Mouse (Mus musculus) MEL (cell line): ENCODE results near the gene Bcas2. TPM values are rescaled to one million over a fixed set of nuclear protein-coding genes. Genes with fewer than 3 reads are reported as not detected.

Experiments used
- DNase-seq: peaks from one replicate; pipeline ENCODE4 v3.0.0; 2011; ENCODE audit warnings: low read depth, low spot score
- H3K27ac ChIP-seq: 2 replicates; pipeline ENCODE4 v1.5.1; 2012; ENCODE audit warnings: low read depth, mild to moderate bottlenecking, control low read depth, low read length, moderate library complexity; ENCODE audit not compliant: control insufficient read depth
- H3K27me3 ChIP-seq, 2 experiments: fragments of 150-350 bp in 1 of 2; sonication (generic) in 1 of 2; 2 replicates each; pipeline ENCODE4 v1.6.1; 2012; ENCODE audit warnings: low read length in 2 of 2, mild to moderate bottlenecking in 2 of 2, improper control_type of control experiment in 1 of 2, moderate library complexity in 1 of 2; ENCODE audit not compliant: insufficient read depth in 2 of 2, control insufficient read depth in 1 of 2
- H3K36me3 ChIP-seq, 2 experiments: 2 replicates each; pipeline ENCODE4 v1.6.1; 2012 to 2014; ENCODE audit warnings: low read length in 2 of 2, improper control_type of control experiment in 1 of 2, inconsistent platforms in 1 of 2, mild to moderate bottlenecking in 1 of 2; ENCODE audit not compliant: insufficient read depth in 2 of 2, control insufficient read depth in 1 of 2
- H3K4me1 ChIP-seq, 2 experiments: fragments of 150-350 bp in 1 of 2; sonication (generic) in 1 of 2; 2 replicates each; pipeline ENCODE4 v1.6.1; 2012; ENCODE audit warnings: low read length in 2 of 2, improper control_type of control experiment in 1 of 2, mild to moderate bottlenecking in 1 of 2; ENCODE audit not compliant: insufficient read depth in 2 of 2, control insufficient read depth in 1 of 2
- H3K4me3 ChIP-seq, 2 experiments: fragments of 150-350 bp in 1 of 2; sonication (generic) in 1 of 2; 2 replicates each; pipeline ENCODE4 v1.5.1; 2012; ENCODE audit warnings: low read depth in 2 of 2, low read length in 2 of 2, mild to moderate bottlenecking in 2 of 2, moderate library complexity in 2 of 2, control low read depth in 1 of 2, improper control_type of control experiment in 1 of 2; ENCODE audit not compliant: control insufficient read depth in 1 of 2, insufficient read depth in 1 of 2
- H3K79me2 ChIP-seq: 2 replicates; pipeline ENCODE4 v1.6.1; 2012; ENCODE audit warnings: mild to moderate bottlenecking, low read length, moderate library complexity; ENCODE audit not compliant: control insufficient read depth, poor library complexity, insufficient read depth
- H3K9ac ChIP-seq: 2 replicates; pipeline ENCODE4 v1.6.1; 2012; ENCODE audit warnings: low read depth, mild to moderate bottlenecking, control low read depth, low read length, moderate library complexity; ENCODE audit not compliant: control insufficient read depth, poor library complexity, severe bottlenecking
- H3K9me3 ChIP-seq: fragments of 150-350 bp; sonication (generic); replicated peaks from 2 replicates; pipeline ENCODE4 v1.6.1; 2012; ENCODE audit warnings: mild to moderate bottlenecking, low read length, improper control_type of control experiment, moderate library complexity; ENCODE audit not compliant: insufficient read depth
- CTCF ChIP-seq, 3 experiments: IDR thresholded peaks in 2 of 3; conservative IDR thresholded peaks in 1 of 3; 2 replicates each; pipeline ENCODE4 v1.5.1; 2011 to 2012; ENCODE audit warnings: low read length in 3 of 3, low read depth in 2 of 3, mild to moderate bottlenecking in 2 of 3, improper control_type of control experiment in 1 of 3, inconsistent platforms in 1 of 3, mixed read lengths in 1 of 3, moderate library complexity in 1 of 3; ENCODE audit not compliant: control insufficient read depth in 1 of 3, insufficient read depth in 1 of 3, poor library complexity in 1 of 3, severe bottlenecking in 1 of 3
- EP300 ChIP-seq, 2 experiments: IDR thresholded peaks; 2 replicates each; pipeline ENCODE4 v1.6.1; 2011; ENCODE audit warnings: improper control_type of control experiment in 2 of 2, low read length in 2 of 2, low read depth in 1 of 2, mild to moderate bottlenecking in 1 of 2
- ETS1 ChIP-seq: IDR thresholded peaks from 2 replicates; pipeline ENCODE4 v1.6.1; 2012; ENCODE audit warnings: low read depth, mild to moderate bottlenecking, inconsistent platforms, low read length, improper control_type of control experiment, moderate library complexity
- GABPA ChIP-seq: IDR thresholded peaks from 2 replicates; pipeline ENCODE4 v1.6.1; 2012; ENCODE audit warnings: low read depth, mild to moderate bottlenecking, inconsistent platforms, low read length, improper control_type of control experiment, moderate library complexity
- JUND ChIP-seq: IDR thresholded peaks from 2 replicates; pipeline ENCODE4 v1.6.1; 2011; ENCODE audit warnings: low read depth, mild to moderate bottlenecking, improper control_type of control experiment, low read length
- KAT2A ChIP-seq: conservative IDR thresholded peaks from 2 replicates; pipeline ENCODE4 v1.6.1; 2012; ENCODE audit warnings: low read depth, low read length, improper control_type of control experiment, inconsistent platforms
- MAFK ChIP-seq: IDR thresholded peaks from 2 replicates; pipeline ENCODE4 v1.6.1; 2011; ENCODE audit warnings: low read depth, mild to moderate bottlenecking, low read length, improper control_type of control experiment, borderline replicate concordance
- MAX ChIP-seq: IDR thresholded peaks from 2 replicates; pipeline ENCODE4 v1.6.1; 2011; ENCODE audit warnings: low read length, improper control_type of control experiment
- MAZ ChIP-seq: IDR thresholded peaks from 2 replicates; pipeline ENCODE4 v1.6.1; 2012; ENCODE audit warnings: low read depth, mild to moderate bottlenecking, inconsistent platforms, low read length, improper control_type of control experiment
- MEF2A ChIP-seq: IDR thresholded peaks from 2 replicates; pipeline ENCODE4 v1.6.1; 2014; ENCODE audit warnings: low read depth, mild to moderate bottlenecking, inconsistent platforms, low read length, improper control_type of control experiment; ENCODE audit not compliant: poor library complexity, insufficient replicate concordance, severe bottlenecking; ENCODE audit errors: extremely low read depth
- MXI1 ChIP-seq: IDR thresholded peaks from 2 replicates; pipeline ENCODE4 v1.6.1; 2011; ENCODE audit warnings: mild to moderate bottlenecking, low read depth, low read length, improper control_type of control experiment
- MYC ChIP-seq: IDR thresholded peaks from 2 replicates; pipeline ENCODE4 v1.6.1; 2011; ENCODE audit warnings: low read depth, mild to moderate bottlenecking, low read length, improper control_type of control experiment, moderate library complexity
- NRF1 ChIP-seq: IDR thresholded peaks from 2 replicates; pipeline ENCODE4 v1.6.1; 2014; ENCODE audit warnings: low read depth, mild to moderate bottlenecking, inconsistent platforms, low read length, improper control_type of control experiment, moderate library complexity; ENCODE audit not compliant: poor library complexity, insufficient read depth, severe bottlenecking
- POLR2AphosphoS2 ChIP-seq: IDR thresholded peaks from 2 replicates; pipeline ENCODE4 v1.6.1; 2011; ENCODE audit warnings: low read length, improper control_type of control experiment
- POLR2AphosphoS5 ChIP-seq: IDR thresholded peaks from 2 replicates; pipeline ENCODE4 v1.6.1; 2012; ENCODE audit warnings: low read depth, borderline replicate concordance, mild to moderate bottlenecking, inconsistent platforms, low read length, moderate library complexity, mixed read lengths
- RAD21 ChIP-seq: IDR thresholded peaks from 2 replicates; pipeline ENCODE4 v1.6.1; 2011; ENCODE audit warnings: mild to moderate bottlenecking, low read depth, low read length, improper control_type of control experiment
- SMC3 ChIP-seq: IDR thresholded peaks from 2 replicates; pipeline ENCODE4 v1.6.1; 2011; ENCODE audit warnings: low read depth, low read length, improper control_type of control experiment
- TAL1 ChIP-seq: IDR thresholded peaks from 2 replicates; pipeline ENCODE4 v1.6.1; 2012; ENCODE audit warnings: mild to moderate bottlenecking, inconsistent platforms, low read length, moderate library complexity, mixed read lengths
- TCF12 ChIP-seq: IDR thresholded peaks from 2 replicates; pipeline ENCODE4 v1.6.1; 2014; ENCODE audit warnings: low read depth, mild to moderate bottlenecking, inconsistent platforms, low read length, improper control_type of control experiment, moderate library complexity
- USF1 ChIP-seq: IDR thresholded peaks from 2 replicates; pipeline ENCODE4 v1.6.1; 2014; ENCODE audit warnings: low read depth, mild to moderate bottlenecking, inconsistent platforms, low read length, improper control_type of control experiment, moderate library complexity
- ZKSCAN1 ChIP-seq: IDR thresholded peaks from 2 replicates; pipeline ENCODE4 v1.6.1; 2012; ENCODE audit warnings: low read depth, mild to moderate bottlenecking, inconsistent platforms, low read length, improper control_type of control experiment, moderate library complexity
- polyA plus RNA-seq, 2 experiments: library from polyadenylated mRNA; stranded (reverse) in 1 of 2; unstranded in 1 of 2; fragments of >175 nt in 1 of 2; fragments of >200 nt in 1 of 2; gene quantifications; 2 replicates each; pipeline versions ENCODE4 v1.2.1 to v1.2.4; 2012; ENCODE audit warnings: low replicate concordance in 2 of 2, low read depth in 1 of 2; ENCODE audit not compliant: insufficient read length in 2 of 2, insufficient read depth in 1 of 2, missing spikeins in 1 of 2
- total RNA-seq: library from RNA; depleted of rRNA; stranded (reverse); fragments of 300-350 nt; gene quantifications from 2 replicates; pipeline ENCODE4 v1.2.3, GENCODE M21; 2012

The Bcas2 gene
- total and polyA plus RNA-seq, 3 experiments = 117 to 166 TPM; not detected in 1

- DNase-seq = no peak
- no peaks in the 10 kb centered on the region for H3K79me2 ChIP-seq
- no peak overlapping the region for H3K27ac ChIP-seq
- H3K4me3 ChIP-seq = no peak overlapping the region
- H3K4me1 ChIP-seq = peaks cover 9 to 19% of the 10 kb centered on the region in 2 experiments
- no peaks in the 10 kb centered on the region for H3K27me3 ChIP-seq
- no peak overlapping the region for H3K9ac ChIP-seq
- peaks cover 0 to 17% of the 10 kb centered on the region in 2 experiments; a peak in 3 of 4 replicates for H3K36me3 ChIP-seq
- H3K9me3 ChIP-seq = no peaks in the 10 kb centered on the region
- TF ChIP-seq ZKSCAN1 (no peak), MXI1 (no peak), MAX (no peak), ETS1 (no peak), RAD21 (no peak), MEF2A (no peak), POLR2AphosphoS5 (no peak), SMC3 (no peak), POLR2AphosphoS2 (no peak), MYC (no peak), GABPA (no peak), EP300 (IDR thresholded peaks at IDR 0.05; ENCODE audit: low read depth in 1 of 2, low read length in 2 of 2) (no peak), KAT2A (no peak), CTCF (IDR thresholded peaks at IDR 0.05 in 2 of 3, conservative IDR thresholded peaks at IDR 0.05 in 1 of 3; ENCODE audit: control insufficient read depth in 1 of 3, insufficient read depth in 1 of 3, low read depth in 2 of 3, low read length in 3 of 3, poor library complexity in 1 of 3, severe bottlenecking in 1 of 3) (no peak)
These were observed 44.3 kb upstream of the Bcas2 start for GRCm38 (mm10) chr3:103127177-103127576.

GRCm38 (mm10) chr3:103127721-103128120 is 43.7 kb upstream of the Bcas2 start:
- H3K4me3 ChIP-seq = no peak overlapping the region

GRCm38 (mm10) chr3:103128251-103128650 is 43.2 kb upstream of the Bcas2 start:
- Histone ChIP-seq H3K4me1 (peaks cover 9 to 19% of the 10 kb centered on the region in 2 experiments), H3K27me3 (no peaks in the 10 kb centered on the region), H3K27ac (no peak overlapping the region), H3K4me3 (no peak overlapping the region), H3K79me2 (no peaks in the 10 kb centered on the region), H3K9ac (no peak overlapping the region), H3K9me3 (no peaks in the 10 kb centered on the region), H3K36me3 (peaks cover 0 to 17% of the 10 kb centered on the region in 2 experiments; a peak in 3 of 4 replicates)
- TF ChIP-seq MAX (no peak), MAFK (no peak), USF1 (no peak), TCF12 (no peak), POLR2AphosphoS2 (no peak), JUND (no peak), MAZ (no peak), TAL1 (no peak), NRF1 (no peak)
- no peak for DNase-seq

More at GRCm38 (mm10) chr3:103127721-103128120, 43.7 kb upstream of the Bcas2 start:
- H3K9me3 ChIP-seq = no peaks in the 10 kb centered on the region
- H3K4me1 ChIP-seq = peaks cover 9 to 19% of the 10 kb centered on the region in 2 experiments
- no peaks in the 10 kb centered on the region for H3K79me2 ChIP-seq
- H3K27me3 ChIP-seq = no peaks in the 10 kb centered on the region
- H3K36me3 ChIP-seq = peaks cover 0 to 17% of the 10 kb centered on the region in 2 experiments; a peak in 3 of 4 replicates
- TF ChIP-seq KAT2A (no peak), TAL1 (no peak)
- no peak overlapping the region for H3K9ac ChIP-seq
- no peak for DNase-seq
- H3K27ac ChIP-seq = no peak overlapping the region
